Mouse (Mus musculus): Measurements from ENCODE around the gene Cd248. TPM values are rescaled to one million over a fixed set of nuclear protein-coding genes. Genes with fewer than 3 reads are reported as not detected.
"Not testable (repeated sequence)": the region's sequence is repeated elsewhere in the genome, so short reads cannot be mapped to it uniquely, and the experiment has no call there.

Gene Cd248
- polyA plus RNA-seq, 1 experiment, result 24.7 TPM

DNA sequence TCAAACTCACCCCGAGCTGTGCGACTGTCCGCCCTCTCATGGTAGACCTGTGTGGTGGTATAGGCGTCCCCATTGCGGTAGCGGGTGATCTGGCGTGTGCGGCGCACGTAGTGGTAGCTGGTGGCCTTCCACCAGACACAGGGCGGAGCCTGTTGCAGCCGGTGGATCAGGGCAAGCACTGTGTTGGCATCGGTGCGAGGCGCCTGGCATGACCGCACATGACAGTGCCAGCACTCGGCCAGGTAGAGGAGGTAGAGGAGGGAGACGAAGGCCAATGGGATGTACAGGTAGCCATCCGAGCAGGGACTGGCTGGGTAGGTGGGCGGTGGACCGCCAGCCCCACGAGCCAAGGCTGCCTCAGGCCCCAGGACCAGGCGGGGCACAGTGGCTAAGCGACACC, 14.7 kb downstream of the Cd248 start:
- DNase-seq (ENCODE audit: low read depth), result no peak
- TF ChIP-seq POLR2A (IDR thresholded peaks at IDR 0.05; ENCODE audit: borderline replicate concordance, extremely low read depth, insufficient read depth, insufficient read length, poor library complexity, severe bottlenecking) (no peak), CTCF (IDR thresholded peaks at IDR 0.05; ENCODE audit: borderline replicate concordance, extremely low read depth, insufficient read depth, insufficient read length) (no peak)

DNA sequence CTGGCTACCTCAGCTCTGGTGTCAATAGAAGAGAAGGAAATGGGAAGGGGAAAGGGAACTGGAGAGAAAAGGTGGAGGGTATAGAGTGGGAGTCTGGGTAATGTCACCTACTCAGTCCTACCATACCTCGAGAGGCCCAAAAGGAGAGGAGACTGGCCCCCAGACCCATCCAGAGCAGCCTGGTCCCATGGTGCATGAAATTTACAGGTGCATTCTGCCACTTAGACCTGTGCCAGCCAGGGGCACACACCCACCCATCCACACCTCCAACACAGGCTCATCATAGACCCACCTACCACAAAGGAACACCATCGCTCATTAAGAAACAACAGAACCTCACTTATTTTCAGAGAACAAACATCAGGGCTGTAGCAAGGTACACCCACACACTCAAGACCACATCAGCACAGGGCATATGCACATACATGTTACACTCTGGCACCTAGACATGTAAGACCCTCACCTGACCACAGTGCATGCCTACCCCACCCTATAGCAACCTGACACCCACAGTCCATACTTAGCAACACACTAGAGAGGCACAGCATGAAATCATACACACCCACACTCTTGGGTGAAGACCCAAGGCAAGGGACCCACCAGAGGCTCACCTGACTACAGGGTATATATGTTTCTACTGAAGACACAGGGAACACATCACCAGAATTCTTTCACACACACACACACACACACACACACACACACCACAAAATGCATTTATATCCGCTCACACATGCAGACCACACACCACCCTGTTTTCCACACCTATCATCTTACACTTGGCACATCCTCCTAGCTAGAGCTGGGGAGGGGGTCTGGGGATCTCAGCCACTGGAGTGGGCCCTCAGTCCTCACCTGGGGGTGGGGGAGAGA, 16.3 kb downstream of the Cd248 start:
- no peak for TF ChIP-seq POLR2A (IDR thresholded peaks at IDR 0.05; ENCODE audit: borderline replicate concordance, extremely low read depth, insufficient read depth, insufficient read length, poor library complexity, severe bottlenecking)
- TF ChIP-seq CTCF (IDR thresholded peaks at IDR 0.05; ENCODE audit: borderline replicate concordance, extremely low read depth, insufficient read depth, insufficient read length), result no peak
- DNase-seq (ENCODE audit: low read depth), result no peak

DNA sequence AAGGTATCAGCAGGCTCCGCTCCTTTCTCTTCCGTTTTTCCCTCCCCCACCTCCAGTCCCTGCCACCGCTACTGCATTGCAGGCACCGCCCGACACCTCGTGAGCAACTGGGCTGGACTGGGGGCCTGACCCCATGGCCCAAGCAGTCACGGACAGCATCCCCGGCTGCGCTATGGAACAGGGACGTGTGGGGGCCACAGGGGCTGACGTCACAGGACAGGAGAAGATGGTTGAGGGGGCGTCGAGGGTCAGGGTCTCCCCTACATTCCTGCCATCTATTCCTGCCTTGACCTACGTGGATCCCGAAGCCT, 16.9 kb downstream of the Cd248 start:
- DNase-seq (ENCODE audit: low read depth), result no peak
- TF ChIP-seq POLR2A (IDR thresholded peaks at IDR 0.05; ENCODE audit: borderline replicate concordance, extremely low read depth, insufficient read depth, insufficient read length, poor library complexity, severe bottlenecking), result no peak
- no peak for TF ChIP-seq CTCF (IDR thresholded peaks at IDR 0.05; ENCODE audit: borderline replicate concordance, extremely low read depth, insufficient read depth, insufficient read length)

DNA sequence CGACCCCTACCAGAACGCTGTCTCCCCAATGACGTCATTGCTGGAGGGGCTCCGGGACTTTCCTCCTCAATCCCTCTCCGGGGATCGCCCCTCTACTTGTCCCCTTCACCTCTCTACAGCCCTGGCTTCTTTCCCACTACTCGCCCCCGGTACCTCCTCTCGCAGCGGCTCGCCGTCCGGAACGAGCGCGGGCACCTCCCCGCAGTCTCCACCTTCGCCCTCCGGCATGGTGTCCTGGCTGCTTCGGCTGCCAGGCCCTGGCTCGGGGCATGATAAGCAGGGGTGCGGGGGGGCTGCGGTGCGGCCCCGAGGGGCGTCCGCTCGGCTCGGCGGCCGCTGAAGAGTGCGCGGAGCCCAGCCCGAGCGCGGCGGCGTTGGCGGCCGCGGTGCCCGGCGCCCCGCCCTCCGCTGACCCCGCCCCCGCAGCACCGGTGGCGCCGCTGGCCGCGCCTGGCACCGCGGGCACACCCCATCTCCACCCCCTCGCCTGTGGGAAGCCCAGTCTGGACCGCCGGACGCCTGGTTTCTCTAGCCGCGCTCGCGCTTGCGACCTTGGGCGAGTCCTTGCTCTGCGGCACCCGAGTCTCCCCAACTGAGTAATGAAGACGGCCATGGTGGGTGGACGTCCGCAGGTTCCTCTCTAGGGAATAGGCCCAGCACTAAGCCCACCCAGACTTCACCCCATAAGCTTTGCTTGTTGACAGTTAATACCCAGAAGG, 17.4 kb downstream of the Cd248 start, which contains the start of gene Tmem151a:
TSS of gene Tmem151a (minus strand) at position 387 of the 719 bp plus-strand sequence.
- TF ChIP-seq CTCF (IDR thresholded peaks at IDR 0.05; ENCODE audit: borderline replicate concordance, extremely low read depth, insufficient read depth, insufficient read length) (no peak), POLR2A (IDR thresholded peaks at IDR 0.05; ENCODE audit: borderline replicate concordance, extremely low read depth, insufficient read depth, insufficient read length, poor library complexity, severe bottlenecking) (no peak)
- no peak for DNase-seq (ENCODE audit: low read depth)

DNA sequence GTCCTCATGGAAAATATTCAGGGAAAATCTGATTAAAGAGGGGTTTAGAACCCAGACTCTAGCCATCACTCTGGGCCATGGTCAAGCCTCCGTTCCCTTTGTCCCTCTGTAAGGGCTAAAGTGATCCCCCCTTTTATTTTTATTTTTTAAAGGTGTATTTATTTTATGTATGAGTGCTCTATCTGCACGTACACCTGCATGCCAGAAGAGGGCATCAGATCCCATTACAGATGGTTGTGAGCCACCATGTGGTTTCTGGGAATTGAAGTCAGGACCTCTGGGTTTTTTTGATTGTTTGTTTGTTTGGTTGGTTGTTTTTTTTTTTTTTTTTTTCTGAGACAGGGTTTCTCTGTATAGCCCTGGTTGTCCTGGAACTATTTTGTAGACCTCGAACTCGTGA, 18.7 kb downstream of the Cd248 start:
- not testable (repeated sequence) for DNase-seq (ENCODE audit: low read depth)

DNA sequence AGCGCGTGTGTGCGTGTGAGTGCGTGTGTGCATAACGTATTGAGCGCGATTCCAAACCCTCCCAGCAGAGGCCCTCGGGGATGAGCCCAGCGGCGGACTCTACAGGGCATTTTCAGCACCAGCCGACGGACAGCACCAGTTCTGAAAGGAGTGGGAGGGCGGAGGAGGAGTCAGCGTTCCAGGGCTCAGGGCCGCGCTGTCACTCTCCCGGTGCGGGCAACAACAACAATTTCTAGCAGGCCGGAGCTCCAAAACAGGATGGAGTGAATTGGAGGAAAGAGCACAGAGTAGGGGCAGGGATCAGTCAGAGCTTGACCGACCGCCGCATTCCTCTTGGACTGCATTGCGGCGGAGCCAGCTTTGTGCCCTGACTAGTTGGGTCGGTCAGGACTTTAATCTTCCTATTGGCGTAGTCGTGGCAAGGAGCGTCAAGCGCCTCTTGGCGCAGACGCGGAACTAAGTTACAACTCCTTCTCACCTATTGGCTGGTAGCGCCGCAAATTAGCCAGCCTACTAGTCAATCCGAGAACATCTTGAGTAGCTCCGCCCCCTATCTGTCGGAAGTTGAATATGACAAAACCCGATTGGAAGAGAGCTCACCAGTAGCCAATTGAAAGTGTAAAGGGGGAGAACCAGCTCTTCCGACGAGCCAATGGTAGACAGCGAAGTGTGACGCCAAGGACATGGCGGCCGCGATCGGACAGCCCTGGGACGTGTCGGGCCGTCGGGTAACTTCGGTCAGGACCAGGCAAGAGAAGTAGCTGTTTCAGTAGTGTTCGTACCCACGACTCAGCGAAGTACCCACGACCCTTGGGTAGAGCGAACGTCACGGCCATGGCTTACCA, 20.2 kb downstream of the Cd248 start, which contains the start of gene Yif1a:
TSS of gene Yif1a (plus strand) at position 655 of the 845 bp plus-strand sequence.
- peak; percentile 100 for DNase-seq (ENCODE audit: low read depth)
- peak; percentile 59 for TF ChIP-seq CTCF (IDR thresholded peaks at IDR 0.05; ENCODE audit: borderline replicate concordance, extremely low read depth, insufficient read depth, insufficient read length)
- peak; percentile 47; the same call in 1 of the 2 replicates for TF ChIP-seq POLR2A (IDR thresholded peaks at IDR 0.05; ENCODE audit: borderline replicate concordance, extremely low read depth, insufficient read depth, insufficient read length, poor library complexity, severe bottlenecking)

DNA sequence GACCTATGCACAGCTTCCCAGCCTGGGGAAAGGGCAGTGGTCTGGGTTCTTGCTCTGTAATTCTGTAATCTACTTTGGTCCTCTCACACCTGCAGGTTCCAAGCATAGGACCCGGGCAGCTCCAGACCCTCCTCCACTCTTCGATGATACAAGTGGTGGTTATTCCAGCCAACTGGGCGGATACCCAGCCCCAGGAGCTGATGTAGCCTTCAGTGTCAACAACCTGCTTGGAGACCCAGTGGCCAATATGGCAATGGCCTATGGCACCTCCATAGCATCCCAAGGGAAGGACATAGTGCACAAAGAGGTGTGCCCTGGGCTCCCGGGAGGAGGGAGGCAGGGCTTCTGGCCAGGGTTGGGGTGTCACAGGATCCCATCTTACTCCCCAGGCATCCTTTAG, 21.4 kb downstream of the Cd248 start:
- TF ChIP-seq POLR2A (IDR thresholded peaks at IDR 0.05; ENCODE audit: borderline replicate concordance, extremely low read depth, insufficient read depth, insufficient read length, poor library complexity, severe bottlenecking) (no peak), CTCF (IDR thresholded peaks at IDR 0.05; ENCODE audit: borderline replicate concordance, extremely low read depth, insufficient read depth, insufficient read length) (no peak)
- DNase-seq (ENCODE audit: low read depth), result no peak

DNA sequence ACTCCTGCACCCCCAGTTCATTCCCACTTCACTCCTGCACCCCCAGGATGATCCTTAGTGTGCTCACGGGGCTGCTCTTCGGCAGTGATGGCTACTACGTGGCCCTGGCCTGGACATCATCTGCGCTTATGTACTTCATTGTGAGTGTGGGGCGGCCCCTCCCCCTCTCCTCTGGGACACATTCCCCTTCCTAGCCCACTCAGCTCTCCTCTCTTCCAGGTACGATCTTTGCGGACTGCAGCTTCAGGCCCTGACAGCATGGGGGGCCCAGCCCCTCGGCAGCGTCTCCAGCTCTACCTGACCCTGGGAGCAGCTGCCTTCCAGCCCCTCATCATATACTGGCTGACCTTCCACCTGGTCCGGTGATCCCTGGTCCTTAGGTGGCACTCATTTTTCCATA, 24.2 kb downstream of the Cd248 start:
- DNase-seq (ENCODE audit: low read depth), result no peak
- TF ChIP-seq CTCF (IDR thresholded peaks at IDR 0.05; ENCODE audit: borderline replicate concordance, extremely low read depth, insufficient read depth, insufficient read length) (no peak), POLR2A (IDR thresholded peaks at IDR 0.05; ENCODE audit: borderline replicate concordance, extremely low read depth, insufficient read depth, insufficient read length, poor library complexity, severe bottlenecking) (no peak)

DNA sequence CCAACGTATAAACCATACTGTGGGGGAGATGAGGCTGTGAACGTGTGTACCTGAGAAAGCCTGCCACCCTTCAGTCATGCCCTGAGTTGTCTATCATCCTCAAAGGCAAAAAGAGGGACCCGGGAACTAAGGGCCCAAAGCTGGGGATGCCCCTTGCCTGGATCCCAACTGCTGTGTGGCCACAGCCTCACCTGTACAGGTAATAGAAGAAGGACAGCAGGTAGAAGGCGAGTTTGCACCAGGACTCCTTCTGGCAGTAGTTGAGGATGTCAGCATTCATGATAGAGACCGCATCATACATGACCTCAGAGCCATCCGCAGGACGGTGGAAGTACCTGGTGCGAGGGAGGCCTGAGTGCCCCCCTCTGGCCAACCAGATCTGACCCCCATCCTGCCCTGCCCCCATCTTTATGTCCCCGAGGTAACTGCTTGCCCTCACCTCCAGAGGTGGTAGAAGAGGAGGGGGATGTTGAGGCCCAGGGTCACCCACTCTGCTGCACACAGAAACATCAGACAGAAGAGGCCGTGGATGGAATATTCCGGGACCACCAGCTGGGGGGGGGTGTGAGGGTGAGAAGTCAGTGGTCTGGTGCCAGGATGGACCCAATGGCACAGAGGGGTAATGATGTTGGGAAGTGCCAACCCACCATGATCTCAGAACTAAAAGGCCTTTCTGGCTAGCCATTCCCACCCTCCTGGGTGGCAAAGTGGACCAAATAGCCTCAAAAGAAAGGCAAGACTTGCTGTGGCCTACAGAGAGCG, 25.8 kb downstream of the Cd248 start:
- TF ChIP-seq CTCF (IDR thresholded peaks at IDR 0.05; ENCODE audit: borderline replicate concordance, extremely low read depth, insufficient read depth, insufficient read length) (no peak), POLR2A (IDR thresholded peaks at IDR 0.05; ENCODE audit: borderline replicate concordance, extremely low read depth, insufficient read depth, insufficient read length, poor library complexity, severe bottlenecking) (no peak)
- DNase-seq (ENCODE audit: low read depth), result no peak

DNA sequence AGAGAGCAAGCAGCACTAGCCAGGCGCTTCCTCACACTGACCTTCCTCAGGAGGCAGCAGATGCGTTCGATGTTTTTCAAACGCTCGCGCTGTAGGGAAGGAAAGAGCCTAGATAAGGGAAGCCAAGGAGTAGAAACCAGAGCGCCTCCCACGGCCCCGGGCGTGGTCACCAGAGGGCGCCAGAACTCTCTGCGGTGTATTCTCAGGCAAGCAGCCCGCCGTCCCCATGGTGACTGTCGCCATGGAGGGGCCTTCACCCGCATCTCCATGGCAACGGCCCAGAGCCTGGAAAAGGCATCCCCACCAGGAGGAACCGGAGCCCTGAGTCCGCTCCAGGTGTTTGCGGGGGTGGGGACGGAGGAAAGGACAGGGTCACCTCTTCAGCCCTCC, 26.4 kb downstream of the Cd248 start:
- peak; percentile 92 for TF ChIP-seq CTCF (IDR thresholded peaks at IDR 0.05; ENCODE audit: borderline replicate concordance, extremely low read depth, insufficient read depth, insufficient read length)
- no peak; the same call in 1 of the 2 replicates for TF ChIP-seq POLR2A (IDR thresholded peaks at IDR 0.05; ENCODE audit: borderline replicate concordance, extremely low read depth, insufficient read depth, insufficient read length, poor library complexity, severe bottlenecking)

More for the DNA sequence above, 26.4 kb downstream of the Cd248 start:
- DNase-seq (ENCODE audit: low read depth), result peak; percentile 98

Data from brain, embryonic 14.5 days (tissue).